Mouse (Mus musculus) WW6 (cell line): ENCODE data around the gene Tnfrsf11a.
A peak's percentile ranks its signal among the peaks of the same experiment; 100 is the strongest.

ENCODE experiments used
- DNase-seq: peaks from one replicate; pipeline ENCODE4 v3.0.0-alpha.2; 2013; ENCODE audit warnings: low read depth, low spot score

Tnfrsf11a gene

GRCm38 (mm10) chr1:105827786-105828345 lies 47.3 kb downstream of the Tnfrsf11a start:
- no peak for DNase-seq

DNA sequence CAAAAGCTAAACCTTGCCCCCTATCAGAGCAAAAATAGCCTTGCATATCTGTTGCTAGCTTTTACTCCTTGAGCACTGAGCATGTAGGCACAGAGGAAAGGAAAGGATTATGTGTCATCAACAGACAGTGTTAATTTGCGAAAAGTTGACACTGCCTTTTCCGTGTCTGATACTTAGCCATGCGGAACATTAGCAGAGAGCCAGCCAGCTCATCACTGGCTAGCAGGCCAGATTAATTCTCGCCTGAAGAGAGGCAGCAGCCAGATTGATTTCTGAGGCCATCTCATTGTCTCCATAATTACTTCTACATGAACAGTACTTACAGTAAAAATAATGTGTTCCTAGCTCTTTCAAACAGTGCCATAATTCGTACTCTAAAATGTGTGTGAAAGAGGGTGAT lies 48.7 kb downstream of the Tnfrsf11a start:
- no peak for DNase-seq

GRCm38 (mm10) chr1:105832784-105833183 lies 52.3 kb downstream of the Tnfrsf11a start:
- DNase-seq = no peak

DNA sequence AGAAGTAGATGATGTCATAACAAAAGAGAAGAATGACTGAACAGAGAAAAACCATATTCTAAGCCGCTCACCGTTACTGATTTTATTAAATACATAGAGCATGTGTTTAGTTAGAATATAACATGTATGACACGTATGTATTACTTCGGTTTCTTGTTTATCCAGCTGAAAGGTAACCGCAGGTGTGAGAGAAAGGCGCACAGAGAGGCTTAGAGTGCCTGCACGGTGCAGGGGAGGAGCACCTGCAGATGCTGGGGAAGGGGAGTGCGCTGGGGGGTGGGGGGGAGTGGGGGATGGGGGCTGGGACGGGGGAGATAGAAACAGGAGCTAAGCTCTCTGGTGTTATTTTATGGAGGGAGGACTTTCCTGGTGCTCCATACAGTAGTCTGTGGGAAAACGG lies 62.4 kb downstream of the Tnfrsf11a start:
- DNase-seq = no peak

- no peak for DNase-seq
These were observed 62.9 kb downstream of the Tnfrsf11a start for GRCm38 (mm10) chr1:105843386-105843785.

- DNase-seq = no peak
These were observed 63.3 kb downstream of the Tnfrsf11a start for GRCm38 (mm10) chr1:105843856-105844255.

DNA sequence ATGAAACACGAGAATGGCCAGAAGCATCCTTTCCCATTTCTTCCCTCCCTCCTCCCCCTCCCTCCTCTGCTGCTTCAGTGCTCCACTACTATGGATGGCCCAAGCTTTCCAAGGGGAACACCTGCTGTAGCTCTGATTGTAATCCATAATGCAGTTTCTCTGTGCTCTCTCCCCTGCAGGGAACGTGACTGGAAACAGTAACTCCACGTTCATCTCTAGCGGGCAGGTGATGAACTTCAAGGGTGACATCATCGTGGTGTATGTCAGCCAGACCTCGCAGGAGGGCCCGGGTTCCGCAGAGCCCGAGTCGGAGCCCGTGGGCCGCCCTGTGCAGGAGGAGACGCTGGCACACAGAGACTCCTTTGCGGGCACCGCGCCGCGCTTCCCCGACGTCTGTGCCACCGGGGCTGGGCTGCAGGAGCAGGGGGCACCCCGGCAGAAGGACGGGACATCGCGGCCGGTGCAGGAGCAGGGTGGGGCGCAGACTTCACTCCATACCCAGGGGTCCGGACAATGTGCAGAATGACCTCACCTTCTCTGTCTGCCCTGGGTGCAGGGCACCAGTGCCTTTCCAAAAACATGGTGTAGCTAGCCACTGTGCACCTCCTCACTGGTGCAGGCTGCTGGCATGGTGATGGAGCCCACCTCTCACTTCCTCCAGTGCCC lies 64.0 kb downstream of the Tnfrsf11a start:
- DNase-seq = no peak

DNA sequence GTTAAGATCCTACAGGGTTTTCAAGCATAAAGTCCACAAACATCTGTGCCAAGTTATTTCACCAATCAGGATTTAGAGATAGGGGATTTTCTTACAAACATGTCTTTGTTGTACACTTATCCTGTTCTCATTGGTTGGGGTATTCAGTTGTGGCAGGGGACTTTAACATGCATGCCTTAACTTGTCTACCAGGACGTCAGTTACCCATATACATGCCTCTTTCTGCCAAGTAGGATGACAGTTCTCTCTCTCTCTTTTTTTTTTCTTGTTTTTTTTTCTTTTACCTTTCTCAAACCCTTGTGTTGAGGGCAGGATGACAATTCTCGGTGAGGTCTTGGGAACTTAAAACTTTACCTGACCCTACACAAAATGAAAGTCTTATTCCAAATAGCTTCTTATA lies 65.9 kb downstream of the Tnfrsf11a start:
- no peak for DNase-seq

DNA sequence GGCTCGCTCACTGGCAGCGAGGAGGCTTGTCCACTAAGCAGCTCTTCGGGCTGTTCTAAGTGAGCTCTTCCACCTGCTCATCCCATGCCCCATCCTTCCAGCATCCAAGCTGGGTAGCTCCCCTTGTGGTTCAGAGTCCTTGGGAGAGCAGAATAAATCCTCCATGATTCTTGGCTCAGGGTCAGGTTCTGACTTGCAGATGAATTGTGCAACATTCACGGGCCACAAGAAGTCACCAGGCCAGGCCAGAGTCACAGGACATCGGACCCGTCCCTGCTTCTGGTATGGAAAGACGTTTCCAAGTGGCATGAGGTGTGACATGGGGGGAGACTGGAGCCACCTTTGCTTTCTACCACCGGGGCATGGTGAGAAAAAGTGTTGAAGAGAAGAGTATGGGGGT lies 68.3 kb downstream of the Tnfrsf11a start:
- DNase-seq = no peak

- no peak for DNase-seq
These were observed 70.8 kb downstream of the Tnfrsf11a start for GRCm38 (mm10) chr1:105851341-105851740.

GRCm38 (mm10) chr1:105859740-105860139 lies 79.2 kb downstream of the Tnfrsf11a start:
- DNase-seq = no peak

DNA sequence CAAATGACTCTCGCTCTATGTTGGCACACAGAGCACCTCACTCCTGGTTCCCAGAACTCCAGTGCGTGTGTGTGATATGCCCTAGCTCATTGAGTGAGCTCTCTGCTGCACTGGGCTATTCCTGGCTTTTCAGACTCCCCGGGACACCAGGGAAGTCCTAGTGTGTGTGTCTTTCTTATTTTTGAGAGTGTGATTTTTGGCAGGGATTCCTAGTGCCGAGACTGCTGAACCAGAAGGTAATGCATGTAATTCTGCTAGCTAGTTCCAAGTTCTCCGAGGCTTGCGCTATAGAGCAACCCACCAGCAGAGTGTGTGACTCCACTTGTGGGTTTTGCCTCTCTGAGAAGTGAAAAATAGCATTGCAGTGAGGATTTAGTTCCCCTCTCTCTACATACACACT lies 96.1 kb downstream of the Tnfrsf11a start:
- no peak for DNase-seq

- no peak for DNase-seq
These were observed 97.3 kb downstream of the Tnfrsf11a start for GRCm38 (mm10) chr1:105877808-105878207.

GRCm38 (mm10) chr1:105878416-105878815 lies 97.9 kb downstream of the Tnfrsf11a start:
- no peak for DNase-seq

DNA sequence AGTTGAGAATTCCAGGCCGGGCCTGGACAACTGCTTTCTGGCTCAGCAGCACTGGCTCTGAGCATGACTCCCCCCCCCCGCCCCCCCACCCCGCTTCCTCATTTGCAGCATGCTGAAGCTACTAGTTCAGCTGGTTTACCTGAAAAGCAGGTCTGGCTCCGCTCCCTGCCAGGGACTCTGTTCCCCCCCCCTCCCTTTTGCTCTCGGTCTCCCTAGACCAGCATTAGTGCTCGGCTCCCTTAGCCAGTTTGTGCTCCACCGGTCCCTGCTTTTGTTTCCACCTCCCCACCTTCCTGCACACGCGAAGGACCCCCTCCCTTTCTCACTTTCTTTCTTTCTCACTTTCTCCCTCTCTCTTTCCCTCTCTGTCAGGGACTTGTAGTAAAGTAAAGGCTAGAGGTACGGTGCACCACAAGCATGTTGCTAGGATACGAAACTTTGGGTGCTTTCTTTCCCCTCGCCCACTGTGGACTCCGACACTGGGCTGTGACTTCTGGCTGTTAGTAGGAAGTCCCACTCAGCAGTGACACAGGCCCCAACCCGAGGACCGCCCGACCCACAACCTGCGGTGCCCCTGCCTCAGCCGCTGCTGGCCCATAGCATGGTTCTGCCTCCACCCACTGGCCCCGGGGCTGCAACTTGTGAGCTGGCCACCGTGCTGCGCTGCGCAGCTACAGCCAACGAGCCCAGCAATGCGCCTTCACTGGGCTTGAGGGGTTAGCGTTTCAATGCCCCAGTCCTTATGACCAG lies 100.2 kb downstream of the Tnfrsf11a start:
- no peak for DNase-seq

DNA sequence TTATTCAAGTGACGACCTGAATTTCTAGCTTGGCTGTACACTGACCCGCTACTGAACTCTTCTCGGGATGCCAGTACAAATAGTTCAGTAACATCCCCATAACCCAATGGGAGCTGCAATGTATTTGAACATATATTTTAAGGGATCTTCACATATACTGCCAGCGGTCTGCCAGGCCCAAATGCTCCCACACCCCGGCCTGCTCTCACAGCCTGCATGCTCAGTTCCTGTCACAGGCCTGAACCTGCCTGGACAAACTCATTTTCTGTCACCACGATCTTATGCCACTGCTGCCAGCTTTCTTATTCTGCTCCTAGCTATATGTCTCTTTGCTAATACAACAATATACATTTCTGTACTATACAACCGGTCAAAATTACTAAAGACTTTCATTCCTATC lies 100.9 kb downstream of the Tnfrsf11a start:
- DNase-seq = no peak

DNA sequence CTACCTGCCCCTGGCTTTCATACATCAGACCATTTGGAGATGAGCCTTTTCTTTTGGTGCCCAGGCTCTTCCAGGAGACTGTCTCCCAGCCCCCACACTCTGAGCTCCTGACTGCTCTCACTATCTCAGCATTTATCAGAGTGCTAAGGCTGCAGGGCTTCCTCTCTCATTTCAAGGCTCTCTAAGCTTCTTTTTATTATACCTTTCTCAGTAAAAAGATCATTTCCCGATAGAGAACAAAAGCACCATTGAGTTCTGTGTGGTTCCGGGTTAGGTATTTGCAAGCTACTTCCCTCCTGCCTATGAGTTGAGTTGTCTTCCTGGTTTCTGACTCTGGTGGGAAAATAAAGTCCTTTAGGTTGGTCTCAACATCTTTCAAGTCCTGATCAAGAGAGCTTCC lies 103.0 kb downstream of the Tnfrsf11a start:
- no peak for DNase-seq

- DNase-seq = no peak
These were observed 104.6 kb downstream of the Tnfrsf11a start for GRCm38 (mm10) chr1:105885101-105885500.

DNA sequence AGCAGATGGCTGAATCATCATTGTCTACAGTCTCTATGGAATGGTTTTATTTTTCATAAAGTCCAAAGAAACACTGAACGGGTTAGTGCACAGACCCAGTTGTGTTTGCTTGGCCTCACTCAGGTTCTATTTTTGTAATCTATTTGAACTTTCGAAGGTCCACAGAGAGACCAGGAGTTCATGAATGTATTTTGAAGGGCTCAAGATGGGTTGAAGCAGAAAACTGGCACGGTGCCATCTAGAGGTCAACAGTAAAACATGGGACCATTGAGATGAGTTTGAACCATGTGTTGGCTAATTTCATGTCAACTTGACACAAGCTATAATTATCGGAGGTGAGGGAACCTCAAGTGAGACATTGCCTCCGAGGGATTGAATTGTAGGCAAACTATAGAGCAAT lies 105.1 kb downstream of the Tnfrsf11a start:
- no peak for DNase-seq

GRCm38 (mm10) chr1:105886358-105886757 lies 105.8 kb downstream of the Tnfrsf11a start:
- no peak for DNase-seq

DNA sequence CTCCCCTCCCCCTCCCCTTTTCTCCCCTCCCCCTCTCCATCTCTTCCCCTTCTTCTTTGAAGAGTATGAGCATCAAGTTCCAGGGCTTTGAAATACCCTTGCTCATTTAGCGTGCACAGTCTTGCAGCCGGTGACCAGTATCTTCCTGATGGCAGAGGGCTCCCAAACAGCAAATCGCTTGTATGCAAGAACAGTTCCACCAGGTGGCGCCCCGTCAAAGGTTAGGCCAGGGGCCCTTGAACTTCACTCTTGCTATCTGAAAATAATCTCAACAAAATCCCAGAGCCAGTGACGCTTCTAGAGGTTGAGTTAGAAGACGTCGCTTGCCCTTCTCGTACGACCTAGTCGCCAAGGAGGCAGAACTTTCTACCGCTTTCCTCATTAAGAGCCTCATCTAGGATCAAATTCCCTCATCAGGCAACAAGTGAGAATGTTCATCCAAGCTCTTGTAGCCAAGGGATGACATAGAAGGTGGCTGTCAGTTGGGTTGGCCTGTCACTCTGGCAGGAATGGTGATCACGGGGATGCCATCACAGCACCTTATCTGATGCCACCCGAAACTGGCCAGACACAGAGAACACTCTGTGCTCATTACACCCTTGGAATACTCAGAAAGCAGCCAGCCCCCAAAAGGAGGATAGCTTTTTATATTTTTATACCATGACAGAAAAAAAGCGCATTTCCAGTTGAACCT lies 110.7 kb downstream of the Tnfrsf11a start:
- DNase-seq = peak; percentile 43

- no peak for DNase-seq
These were observed 114.5 kb downstream of the Tnfrsf11a start for GRCm38 (mm10) chr1:105895019-105895418.
